Mouse (Mus musculus) kidney, adult 2 months (tissue): ENCODE results near the gene Efemp2. TPM values are rescaled to one million over a fixed set of nuclear protein-coding genes. Genes with fewer than 3 reads are reported as not detected.

ENCODE experiments used
- DNase-seq: peaks from one replicate; pipeline ENCODE4 v3.0.0; 2021
- H3K27ac ChIP-seq: fragments of 200-500 bp; 2 replicates; pipeline ENCODE4 v1.5.1; 2012; ENCODE audit warnings: low read depth, low read length, control low read depth, inconsistent platforms; ENCODE audit not compliant: insufficient read depth
- H3K27me3 ChIP-seq: fragments of 200-500 bp; replicated peaks from 2 replicates; pipeline ENCODE4 v1.6.1; 2012; ENCODE audit warnings: mild to moderate bottlenecking, moderate library complexity, low read length, inconsistent platforms; ENCODE audit not compliant: control insufficient read depth, insufficient read depth
- H3K36me3 ChIP-seq: fragments of 200-500 bp; 2 replicates; pipeline ENCODE4 v1.6.1; 2012; ENCODE audit warnings: mild to moderate bottlenecking, moderate library complexity, low read length, inconsistent platforms; ENCODE audit not compliant: control insufficient read depth, insufficient read depth
- H3K4me1 ChIP-seq: fragments of 200-500 bp; 2 replicates; pipeline ENCODE4 v1.6.1; 2011; ENCODE audit warnings: low read length; ENCODE audit not compliant: control insufficient read depth, insufficient read depth
- H3K4me3 ChIP-seq: fragments of 200-500 bp; 2 replicates; pipeline ENCODE4 v1.5.1; 2011; ENCODE audit warnings: mild to moderate bottlenecking, low read depth, low read length, control low read depth; ENCODE audit not compliant: insufficient read depth
- CTCF ChIP-seq: fragments of 200-500 bp; conservative IDR thresholded peaks from 2 replicates; pipeline ENCODE4 v1.5.1; 2011; ENCODE audit warnings: low read depth, mild to moderate bottlenecking, control low read depth, low read length, moderate library complexity, mixed read lengths; ENCODE audit not compliant: insufficient read depth, insufficient read length
- POLR2A ChIP-seq: fragments of 200-500 bp; IDR thresholded peaks from one replicate; pipeline ENCODE4 v1.6.1; 2011; ENCODE audit warnings: low read depth, low read length, control low read depth
- WGBS: fragments of 180-500 bp; shearing (Covaris S2); methylation state at CpG from one replicate; pipeline ENCODE4 v1.1.7; 2018; 5-methylcytosine and 5-hydroxymethylcytosine counted together
- polyA plus RNA-seq: library from polyadenylated mRNA; depleted of rRNA; stranded (reverse); fragments of >200 nt; gene quantifications from 2 replicates; pipeline ENCODE4 v1.2.3, GENCODE M21; 2012

Efemp2 gene
- polyA plus RNA-seq, 1 experiment = 43.6 TPM

GRCm38 (mm10) chr19:5511074-5511632, 37.4 kb downstream of the Efemp2 start:
- Histone ChIP-seq H3K4me3 (peak overlapping the region; percentile 53), H3K27ac (peak overlapping the region; percentile 5; the same call in 1 of the 2 replicates), H3K36me3 (no peaks in the 10 kb centered on the region), H3K27me3 (no peaks in the 10 kb centered on the region), H3K4me1 (peaks cover 9% of the 10 kb centered on the region; the same call in 1 of the 2 replicates)
- no peak for DNase-seq
- TF ChIP-seq POLR2A (no peak), CTCF (no peak)
- WGBS = 41% methylated on average over 15 of the region's 15 CpGs

GRCm38 (mm10) chr19:5512091-5513004, 38.6 kb downstream of the Efemp2 start:
- no peak overlapping the region for H3K4me3 ChIP-seq
- H3K4me1 ChIP-seq = peaks cover 9% of the 10 kb centered on the region; the same call in 1 of the 2 replicates
- TF ChIP-seq POLR2A (no peak), CTCF (no peak)
- H3K27ac ChIP-seq = no peak overlapping the region
- DNase-seq = no peak
- no peaks in the 10 kb centered on the region for H3K27me3 ChIP-seq
- H3K36me3 ChIP-seq = no peaks in the 10 kb centered on the region
- WGBS = 67% methylated on average over 12 of the region's 12 CpGs

- DNase-seq = no peak
- Histone ChIP-seq H3K27ac (no peak overlapping the region), H3K4me1 (peaks cover 9% of the 10 kb centered on the region; the same call in 1 of the 2 replicates), H3K27me3 (no peaks in the 10 kb centered on the region), H3K36me3 (no peaks in the 10 kb centered on the region), H3K4me3 (no peak overlapping the region)
- WGBS = 85% methylated on average over 3 of the region's 3 CpGs
- TF ChIP-seq POLR2A = no peak
- TF ChIP-seq CTCF = no peak
Measured at GRCm38 (mm10) chr19:5513005-5513349, 39.2 kb downstream of the Efemp2 start.

GRCm38 (mm10) chr19:5515840-5516777, 42.4 kb downstream of the Efemp2 start:
- WGBS = 86% methylated on average over 7 of the region's 7 CpGs

GRCm38 (mm10) chr19:5516906-5517505, 43.3 kb downstream of the Efemp2 start:
- TF ChIP-seq POLR2A (no peak), CTCF (no peak)
- Histone ChIP-seq H3K4me1 (0 out of 2 replicates have a peak, but pooled peaks cover 3% of the 10 kb centered on the region), H3K27me3 (no peaks in the 10 kb centered on the region), H3K4me3 (no peak overlapping the region), H3K36me3 (no peaks in the 10 kb centered on the region), H3K27ac (no peak overlapping the region)
- WGBS = 84% methylated on average over 8 of the region's 8 CpGs
- DNase-seq = no peak

More at GRCm38 (mm10) chr19:5515840-5516777, 42.4 kb downstream of the Efemp2 start:
- H3K4me1 ChIP-seq = 0 out of 2 replicates have a peak, but pooled peaks cover 5% of the 10 kb centered on the region
- no peak for DNase-seq
- no peak overlapping the region for H3K4me3 ChIP-seq
- H3K27me3 ChIP-seq = no peaks in the 10 kb centered on the region
- TF ChIP-seq CTCF = no peak; the same call in 1 of the 2 replicates
- no peak overlapping the region for H3K27ac ChIP-seq
- H3K36me3 ChIP-seq = no peaks in the 10 kb centered on the region

- DNase-seq = peak; percentile 56
- Histone ChIP-seq H3K27ac (no peak overlapping the region), H3K4me1 (no peaks in the 10 kb centered on the region), H3K27me3 (no peaks in the 10 kb centered on the region), H3K36me3 (no peaks in the 10 kb centered on the region), H3K4me3 (no peak overlapping the region)
- WGBS = 81% methylated on average over 3 of the region's 3 CpGs
- no peak for TF ChIP-seq CTCF
- TF ChIP-seq POLR2A = no peak
Measured at GRCm38 (mm10) chr19:5518721-5519120, 45.0 kb downstream of the Efemp2 start.

GRCm38 (mm10) chr19:5525204-5525603, 51.5 kb downstream of the Efemp2 start:
- H3K4me3 ChIP-seq = no peak overlapping the region

More at GRCm38 (mm10) chr19:5525204-5525603, 51.5 kb downstream of the Efemp2 start:
- Histone ChIP-seq H3K27me3 (no peaks in the 10 kb centered on the region), H3K4me1 (peaks cover 8% of the 10 kb centered on the region), H3K36me3 (no peaks in the 10 kb centered on the region), H3K27ac (no peak overlapping the region)
- no peak for DNase-seq
- WGBS = 77% methylated on average over 5 of the region's 5 CpGs
- TF ChIP-seq POLR2A (no peak), CTCF (no peak)
